Mouse (Mus musculus) C2C12 (cell line): ENCODE measurements around the gene Hist1h2bk. TPM values are rescaled to one million over a fixed set of nuclear protein-coding genes. Genes with fewer than 3 reads are reported as not detected.

ENCODE experiments used
- H3K27me3 ChIP-seq: one replicate; pipeline ENCODE4 v1.6.1; 2011; ENCODE audit not compliant: control insufficient read depth, insufficient read depth, insufficient read length
- H3K36me3 ChIP-seq: one replicate; pipeline ENCODE4 v1.6.1; 2011; ENCODE audit not compliant: control insufficient read depth, insufficient read depth
- H3K4me3 ChIP-seq: one replicate; pipeline ENCODE4 v1.5.1; 2011; ENCODE audit warnings: mild to moderate bottlenecking, control low read depth; ENCODE audit not compliant: poor library complexity, insufficient read depth, severe bottlenecking
- H3K79me2 ChIP-seq: one replicate; pipeline ENCODE4 v1.6.1; 2011; ENCODE audit not compliant: control insufficient read depth, insufficient read depth
- H3K79me3 ChIP-seq: one replicate; pipeline ENCODE4 v1.6.1; 2011; ENCODE audit warnings: low read depth, control low read depth
- H3ac ChIP-seq: one replicate; pipeline ENCODE3; 2011; ENCODE audit warnings: low read depth; ENCODE audit not compliant: control insufficient read depth, insufficient read length
- CEBPB ChIP-seq: IDR thresholded peaks from one replicate; pipeline ENCODE4 v1.6.1; 2011; ENCODE audit warnings: low read depth, mild to moderate bottlenecking, control low read depth, moderate library complexity
- CTCF ChIP-seq: IDR thresholded peaks from one replicate; pipeline ENCODE4 v1.5.1; 2011; ENCODE audit not compliant: control insufficient read depth, insufficient read depth, insufficient read length
- FOSL1 ChIP-seq: IDR thresholded peaks from one replicate; pipeline ENCODE4 v1.8.0; 2011; ENCODE audit warnings: mild to moderate bottlenecking, low read length; ENCODE audit not compliant: poor library complexity, insufficient read depth, severe bottlenecking
- MAX ChIP-seq: IDR thresholded peaks from one replicate; pipeline ENCODE4 v1.6.1; 2011; ENCODE audit warnings: mild to moderate bottlenecking, control low read depth
- MYOD1 ChIP-seq: IDR thresholded peaks from one replicate; pipeline ENCODE4 v1.6.1; 2011; ENCODE audit warnings: low read depth; ENCODE audit not compliant: control insufficient read depth, insufficient read length
- MYOG ChIP-seq: IDR thresholded peaks from one replicate; pipeline ENCODE4 v1.6.1; 2011; ENCODE audit not compliant: control insufficient read depth, insufficient read length; ENCODE audit errors: extremely low read depth
- USF1 ChIP-seq: IDR thresholded peaks from one replicate; pipeline ENCODE4 v1.6.1; 2011; ENCODE audit warnings: low read depth, mild to moderate bottlenecking, control low read depth, moderate library complexity
- polyA plus RNA-seq: library from polyadenylated mRNA; unstranded; fragments of >200 nt; fragmentation: generic; extraction: Trizol; gene quantifications from one replicate; pipeline ENCODE4 v1.2.1, GENCODE M21; 2012; ENCODE audit warnings: missing spikeins

The Hist1h2bk gene
- polyA plus RNA-seq, 1 experiment = 12.8 TPM

- no peak for TF ChIP-seq MYOD1
- peak; percentile 93 for TF ChIP-seq CTCF
- Histone ChIP-seq H3K27me3 (no peaks in the 10 kb centered on the region), H3K79me2 (no peaks in the 10 kb centered on the region), H3K4me3 (peak overlapping the region; percentile 25), H3K79me3 (no peaks in the 10 kb centered on the region), H3ac (peak overlapping the region; percentile 72), H3K36me3 (no peaks in the 10 kb centered on the region)
These were observed 6.8 kb upstream of the Hist1h2bk start for GRCm38 (mm10) chr13:22028673-22029460.

- TF ChIP-seq MYOD1 (no peak), MYOG (no peak)
- H3ac ChIP-seq = no peak overlapping the region
- no peaks in the 10 kb centered on the region for H3K36me3 ChIP-seq
- no peak overlapping the region for H3K4me3 ChIP-seq
- H3K27me3 ChIP-seq = no peaks in the 10 kb centered on the region
- no peaks in the 10 kb centered on the region for H3K79me3 ChIP-seq
- no peaks in the 10 kb centered on the region for H3K79me2 ChIP-seq
These were observed 5.7 kb upstream of the Hist1h2bk start for GRCm38 (mm10) chr13:22029928-22030327.

- H3K27me3 ChIP-seq = no peaks in the 10 kb centered on the region
- H3K4me3 ChIP-seq = no peak overlapping the region
- TF ChIP-seq MAX (no peak), FOSL1 (no peak), CEBPB (no peak), MYOD1 (no peak), MYOG (no peak), USF1 (no peak), CTCF (no peak)
- H3K79me2 ChIP-seq = no peaks in the 10 kb centered on the region
- H3K79me3 ChIP-seq = no peaks in the 10 kb centered on the region
- no peak overlapping the region for H3ac ChIP-seq
- H3K36me3 ChIP-seq = no peaks in the 10 kb centered on the region
These were observed 5.2 kb upstream of the Hist1h2bk start for GRCm38 (mm10) chr13:22030493-22030892.

GRCm38 (mm10) chr13:22033741-22034442, 1.8 kb upstream of the Hist1h2bk start:
- Histone ChIP-seq H3K79me2 (no peaks in the 10 kb centered on the region), H3K4me3 (no peak overlapping the region)
- TF ChIP-seq MYOD1 (no peak), USF1 (no peak), CTCF (no peak), FOSL1 (no peak), MAX (no peak), MYOG (no peak), CEBPB (no peak)

GRCm38 (mm10) chr13:22034443-22035266, 1.0 kb upstream of the Hist1h2bk start:
- no peaks in the 10 kb centered on the region for H3K27me3 ChIP-seq
- H3K36me3 ChIP-seq = no peaks in the 10 kb centered on the region
- H3K79me2 ChIP-seq = no peaks in the 10 kb centered on the region
- H3K4me3 ChIP-seq = peak overlapping the region; percentile 45
- H3ac ChIP-seq = peak overlapping the region; percentile 56
- no peaks in the 10 kb centered on the region for H3K79me3 ChIP-seq
- TF ChIP-seq USF1 (peak; percentile 56), MAX (peak; percentile 30), MYOG (no peak)

More at GRCm38 (mm10) chr13:22033741-22034442, 1.8 kb upstream of the Hist1h2bk start:
- no peaks in the 10 kb centered on the region for H3K36me3 ChIP-seq
- H3ac ChIP-seq = peak overlapping the region; percentile 42
- H3K79me3 ChIP-seq = no peaks in the 10 kb centered on the region
- no peaks in the 10 kb centered on the region for H3K27me3 ChIP-seq
